8 mouse cellular contexts compared by ENCODE assay signal in genomic region chr17:36023710-36024654, GRCm38 (mm10). TPM values are rescaled to one million over a fixed set of nuclear protein-coding genes. Genes with fewer than 3 reads are reported as not detected.
DNase-seq lines count a peak whose midpoint lies in the region; ATAC-seq lines count a peak whose summit lies in the region.

No protein-coding gene starts in this region.

- peak; percentile 50 to 82 for DNase-seq in adrenal gland, adult (ENCODE audit: inconsistent age in 2 of 2, low spot score in 1 of 2)
- no peak for DNase-seq in adrenal gland, adult 18-20 months (ENCODE audit: low spot score in 2 of 2)
- peak; percentile 94 for DNase-seq in 416B (ENCODE audit: low read depth)
- peak; percentile 60 for DNase-seq in fibroblast of lung, adult 2 months (ENCODE audit: low read depth)
- DNase-seq in kidney, postnatal 25 days, result peak; percentile 48 to 61
- no peak for DNase-seq in cerebellum, postnatal 36 days
- no peak for DNase-seq in frontal cortex, postnatal 14 days (ENCODE audit: low spot score in 2 of 2)

- ATAC-seq in monocyte, adult 5-6 weeks (replicated peaks; ENCODE audit: insufficient number of reproducible peaks, low FRiP score, low TSS enrichment, poor library complexity, severe bottlenecking), result peak; percentile 32; the same call in 1 of the 2 replicates

RNA-seq across cellular contexts. Expression of gene H2-T24, which starts 3.6 kb away (rescaled TPM):
- 1 to 10 TPM; 7.5 to 8.1 TPM for total RNA-seq in adrenal gland, adult 18-20 months (2021)
- 59.4 to 98.9 TPM (median 63.8 TPM) in 3 replicates for total RNA-seq in monocyte, adult 5-6 weeks (2017)

RNA-seq across cellular contexts. Expression of gene H2-T23, which starts 8.7 kb away (rescaled TPM):
- total RNA-seq in adrenal gland, adult 18-20 months (2021), result 100 to 1,000 TPM in 1 of 2 experiments, 10 to 100 TPM in 1; 68.0 to 139 TPM
- 372 to 405 TPM (median 385 TPM) in 3 replicates for total RNA-seq in monocyte, adult 5-6 weeks (2017)

RNA-seq across cellular contexts. Expression of gene H2-T22, which starts 18.6 kb away (rescaled TPM):
- total RNA-seq in adrenal gland, adult 18-20 months (2021), result 10 to 100 TPM; 33.0 to 61.5 TPM
- 122 to 131 TPM (median 124 TPM) in 3 replicates for total RNA-seq in monocyte, adult 5-6 weeks (2017)

RNA-seq across cellular contexts. Expression of gene Gm6034, which starts 18.8 kb away (rescaled TPM):
- not detected for total RNA-seq in adrenal gland, adult 18-20 months (2021)
- total RNA-seq in monocyte, adult 5-6 weeks (2017), result 0.49 to 1.0 TPM in 2 of 3 replicates, not detected in the other

RNA-seq across cellular contexts. Expression of gene Gm11127, which starts 34.2 kb away (rescaled TPM):
- total RNA-seq in adrenal gland, adult 18-20 months (2021), result 10 to 100 TPM in 1 of 2 experiments, 1 to 10 TPM in 1; 7.0 to 18.8 TPM
- 0.64 TPM in 1 of 3 replicates, not detected in the others for total RNA-seq in monocyte, adult 5-6 weeks (2017)

Comparison
In these comparisons a context has a peak if more than half of its experiments do, and no peak if none do; other contexts are left out.
1. DNase-seq: peak in adrenal gland, adult (2 of 2), 416B (single experiment), fibroblast of lung, adult 2 months (single experiment) and kidney, postnatal 25 days (2 of 2); none in adrenal gland, adult 18-20 months (0 of 2), cerebellum, postnatal 36 days (0 of 2) and frontal cortex, postnatal 14 days (0 of 2).